Mouse (Mus musculus) common myeloid progenitor, adult 5-6 weeks (primary cell): ENCODE measurements around the gene Entpd1. TPM values are rescaled to one million over a fixed set of nuclear protein-coding genes. Genes with fewer than 3 reads are reported as not detected.

Source experiments
- ATAC-seq: replicated peaks from 2 replicates; pipeline ENCODE4 v1.8.0; 2016; ENCODE audit warnings: low read depth, mild to moderate bottlenecking, moderate TSS enrichment, inconsistent platforms; ENCODE audit not compliant: poor library complexity, severe bottlenecking
- total RNA-seq: library from RNA; stranded (forward); fragments of 200-1000, 187-1606 nt; gene quantifications from 2 replicates; pipeline ENCODE4 v1.2.3, GENCODE M21; 2017

Entpd1 gene
- total RNA-seq, 1 experiment from 2014 or later: 7.8 TPM

- no peak for ATAC-seq
Observed at GRCm38 (mm10) chr19:40716981-40717380, 104.8 kb downstream of the Entpd1 start.

GRCm38 (mm10) chr19:40719439-40720105, 107.4 kb downstream of the Entpd1 start:
- no peak for ATAC-seq

- ATAC-seq: no peak
Observed at GRCm38 (mm10) chr19:40720381-40720780, 108.2 kb downstream of the Entpd1 start.

- peak; percentile 92 for ATAC-seq
Observed at GRCm38 (mm10) chr19:40722137-40723038, 110.2 kb downstream of the Entpd1 start.

GRCm38 (mm10) chr19:40723516-40723915, 111.3 kb downstream of the Entpd1 start:
- ATAC-seq: no peak

- ATAC-seq: no peak
Observed at GRCm38 (mm10) chr19:40726148-40726547, 114.0 kb downstream of the Entpd1 start.

GRCm38 (mm10) chr19:40726614-40727013, 114.4 kb downstream of the Entpd1 start:
- no peak for ATAC-seq

GRCm38 (mm10) chr19:40728213-40728612, 116.0 kb downstream of the Entpd1 start:
- ATAC-seq: no peak

GRCm38 (mm10) chr19:40728732-40729420, 116.7 kb downstream of the Entpd1 start:
- peak; percentile 89 for ATAC-seq

- ATAC-seq: no peak
Observed at GRCm38 (mm10) chr19:40733409-40733808, 121.2 kb downstream of the Entpd1 start.

GRCm38 (mm10) chr19:40733849-40734248, 121.7 kb downstream of the Entpd1 start:
- ATAC-seq: no peak

- ATAC-seq: peak; percentile 100
Observed at GRCm38 (mm10) chr19:40736680-40737512, 124.7 kb downstream of the Entpd1 start.

GRCm38 (mm10) chr19:40737613-40738012, 125.4 kb downstream of the Entpd1 start:
- no peak for ATAC-seq

GRCm38 (mm10) chr19:40738683-40739324, 126.6 kb downstream of the Entpd1 start:
- ATAC-seq: no peak

- no peak for ATAC-seq
Observed at GRCm38 (mm10) chr19:40746603-40747002, 134.4 kb downstream of the Entpd1 start.

GRCm38 (mm10) chr19:40748559-40748958, 136.4 kb downstream of the Entpd1 start, which contains the start of gene Cc2d2b:
Cc2d2b (plus strand) TSS chr19:40748753.
- no peak for ATAC-seq

- peak; percentile 86 for ATAC-seq
Observed at GRCm38 (mm10) chr19:40754311-40754710, 142.1 kb downstream of the Entpd1 start.

- ATAC-seq: no peak
Observed at GRCm38 (mm10) chr19:40760071-40760470, 147.9 kb downstream of the Entpd1 start.
